Mouse (Mus musculus): Measurements from ENCODE around the gene Aacs. TPM values are rescaled to one million over a fixed set of nuclear protein-coding genes. Genes with fewer than 3 reads are reported as not detected.
A peak's percentile ranks its signal among the peaks of the same experiment; 100 is the strongest.

The Aacs gene
- polyA plus RNA-seq, 1 experiment from 2014 or later = 98.9 TPM

DNA sequence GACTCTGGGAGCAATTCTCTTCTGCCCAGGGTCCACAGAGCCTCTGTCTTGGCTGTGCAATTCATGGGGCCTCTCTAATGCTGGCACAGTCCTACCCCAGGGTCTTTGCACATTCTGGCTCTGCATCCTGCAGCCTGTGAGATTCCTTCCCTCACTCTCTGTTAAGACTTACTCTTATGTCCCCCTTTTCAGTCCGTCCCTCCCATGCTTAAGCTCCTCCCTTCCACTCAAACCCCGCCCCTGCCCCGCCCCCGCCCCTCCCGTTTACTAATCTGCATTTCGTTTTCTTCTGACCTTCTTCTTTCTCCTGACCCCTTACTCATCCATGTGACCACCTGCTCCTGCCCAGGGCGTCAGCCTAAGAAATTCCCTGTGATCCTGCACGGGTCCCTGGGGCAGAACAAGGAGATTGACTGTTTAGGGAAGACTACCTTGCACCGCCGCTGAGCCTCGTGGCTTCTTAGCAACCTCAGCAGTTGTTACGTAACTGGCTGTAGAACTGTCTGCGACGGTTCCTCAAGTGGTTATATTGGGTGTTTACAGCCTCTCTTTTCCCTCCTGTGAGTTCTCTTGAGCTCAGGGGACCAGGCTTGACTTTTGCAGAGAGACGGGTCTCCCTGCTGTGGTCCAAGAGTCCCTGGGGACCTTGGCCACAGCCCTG is 45.4 kb downstream of the Aacs start:
- no peak for ATAC-seq
- 27% methylated on average over 15 of the region's 15 CpGs for WGBS

DNA sequence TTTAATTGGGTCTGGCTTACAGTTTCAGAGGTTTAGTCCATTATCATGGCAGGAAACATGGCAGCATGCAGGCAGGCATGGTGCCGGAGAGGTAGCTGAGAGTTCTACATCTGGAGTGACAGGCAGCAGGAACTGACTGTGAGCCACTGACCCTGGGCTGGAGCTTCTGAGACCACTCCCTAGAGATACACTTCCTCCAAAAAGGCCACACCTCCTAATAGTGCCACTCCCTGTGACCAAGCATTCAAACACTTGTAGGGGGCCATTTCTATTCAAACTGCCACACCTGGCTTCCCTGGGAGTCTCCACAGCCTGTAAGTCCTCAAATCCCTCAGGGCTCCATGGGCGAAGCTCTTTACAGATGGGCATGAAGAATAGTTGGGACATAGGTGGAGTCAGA is 47.7 kb downstream of the Aacs start:
- Histone ChIP-seq H3K36me3 (ENCODE audit: control insufficient read depth, insufficient read depth) (no peaks in the 10 kb centered on the region), H3K4me1 (replicated peaks; ENCODE audit: control insufficient read depth, insufficient read depth, low read length) (no peaks in the 10 kb centered on the region), H3K4me2 (ENCODE audit: low read length) (no peak overlapping the region), H3K9ac (replicated peaks; ENCODE audit: low read depth, low read length) (no peak overlapping the region), H3K9me3 (ENCODE audit: control insufficient read depth, low read length) (peaks cover 3% of the 10 kb centered on the region), H3K27me3 (replicated peaks; ENCODE audit: control insufficient read depth, insufficient read depth, low read length) (no peaks in the 10 kb centered on the region), H3K4me3 (replicated peaks; ENCODE audit: low read length) (no peak overlapping the region), H3K27ac (ENCODE audit: low read length) (no peak overlapping the region)
- ATAC-seq = no peak
- 93% methylated on average over 2 of the region's 2 CpGs for WGBS

More for the DNA sequence above, 45.4 kb downstream of the Aacs start:
- H3K4me1 ChIP-seq (replicated peaks; ENCODE audit: control insufficient read depth, insufficient read depth, low read length) = no peaks in the 10 kb centered on the region
- H3K9me3 ChIP-seq (ENCODE audit: control insufficient read depth, low read length) = no peaks in the 10 kb centered on the region
- no peaks in the 10 kb centered on the region for H3K27me3 ChIP-seq (replicated peaks; ENCODE audit: control insufficient read depth, insufficient read depth, low read length)
- H3K36me3 ChIP-seq (ENCODE audit: control insufficient read depth, insufficient read depth) = peaks cover 4% of the 10 kb centered on the region; the same call in 1 of the 2 replicates
- no peak overlapping the region for H3K27ac ChIP-seq (ENCODE audit: low read length)
- H3K9ac ChIP-seq (replicated peaks; ENCODE audit: low read depth, low read length) = no peak overlapping the region
- H3K4me3 ChIP-seq (replicated peaks; ENCODE audit: low read length) = no peak overlapping the region
- H3K4me2 ChIP-seq (ENCODE audit: low read length) = no peak overlapping the region

DNA sequence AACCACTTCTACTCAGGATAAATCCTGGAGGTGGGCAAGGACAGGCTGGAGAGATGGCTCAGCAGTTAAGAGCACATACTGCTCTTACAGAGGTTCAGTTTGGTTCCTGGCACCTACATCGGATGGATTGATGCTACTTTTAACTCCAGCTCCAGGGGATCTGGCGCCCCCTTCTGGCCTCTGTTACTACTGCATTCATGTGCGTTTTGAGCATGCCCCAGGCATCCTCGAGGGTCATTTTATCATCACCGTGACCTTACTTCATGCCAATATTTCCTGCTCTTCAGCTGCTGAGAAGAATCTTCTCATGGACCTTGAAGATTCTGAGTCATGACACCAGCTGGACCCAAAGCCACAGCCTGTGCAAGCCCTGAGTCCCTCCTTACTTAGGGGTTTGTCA is 49.9 kb downstream of the Aacs start:
- no peaks in the 10 kb centered on the region for H3K4me1 ChIP-seq (replicated peaks; ENCODE audit: control insufficient read depth, insufficient read depth, low read length)
- H3K4me2 ChIP-seq (ENCODE audit: low read length) = no peak overlapping the region
- no peak overlapping the region for H3K9ac ChIP-seq (replicated peaks; ENCODE audit: low read depth, low read length)
- no peaks in the 10 kb centered on the region for H3K36me3 ChIP-seq (ENCODE audit: control insufficient read depth, insufficient read depth)
- no peak for ATAC-seq
- 0 out of 2 replicates have a peak, but pooled peaks cover 4% of the 10 kb centered on the region for H3K27me3 ChIP-seq (replicated peaks; ENCODE audit: control insufficient read depth, insufficient read depth, low read length)
- WGBS = 57% methylated on average over 5 of the region's 5 CpGs
- H3K4me3 ChIP-seq (replicated peaks; ENCODE audit: low read length) = no peak overlapping the region
- H3K9me3 ChIP-seq (ENCODE audit: control insufficient read depth, low read length) = peaks cover 3% of the 10 kb centered on the region
- H3K27ac ChIP-seq (ENCODE audit: low read length) = no peak overlapping the region

DNA sequence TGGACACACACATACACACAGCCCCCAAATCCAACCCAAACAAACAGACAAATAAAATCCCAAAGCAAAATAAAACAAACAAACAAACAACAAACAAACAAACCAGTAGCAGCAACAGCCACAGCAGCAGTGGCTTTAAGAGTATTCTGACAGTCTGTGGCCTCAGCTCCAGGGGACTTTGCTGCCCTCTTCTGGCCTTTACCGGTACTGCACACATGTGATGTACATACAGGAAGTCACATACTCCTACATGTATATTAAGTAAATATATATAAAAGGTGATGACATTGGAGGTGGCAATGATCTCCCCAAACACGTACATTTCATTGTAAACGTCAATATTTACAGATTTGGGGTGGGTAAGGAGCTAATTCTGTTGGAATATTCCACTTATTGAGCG is 50.9 kb downstream of the Aacs start:
- ATAC-seq = no peak
- no peak overlapping the region for H3K4me2 ChIP-seq (ENCODE audit: low read length)
- H3K4me3 ChIP-seq (replicated peaks; ENCODE audit: low read length) = no peak overlapping the region
- no peak overlapping the region for H3K27ac ChIP-seq (ENCODE audit: low read length)
- WGBS = 75% methylated on average over 4 of the region's 4 CpGs
- peaks cover under 1% of the 10 kb centered on the region for H3K4me1 ChIP-seq (replicated peaks; ENCODE audit: control insufficient read depth, insufficient read depth, low read length)
- no peaks in the 10 kb centered on the region for H3K36me3 ChIP-seq (ENCODE audit: control insufficient read depth, insufficient read depth)
- H3K27me3 ChIP-seq (replicated peaks; ENCODE audit: control insufficient read depth, insufficient read depth, low read length) = 0 out of 2 replicates have a peak, but pooled peaks cover 4% of the 10 kb centered on the region
- no peak overlapping the region for H3K9ac ChIP-seq (replicated peaks; ENCODE audit: low read depth, low read length)
- H3K9me3 ChIP-seq (ENCODE audit: control insufficient read depth, low read length) = peaks cover 3% of the 10 kb centered on the region

DNA sequence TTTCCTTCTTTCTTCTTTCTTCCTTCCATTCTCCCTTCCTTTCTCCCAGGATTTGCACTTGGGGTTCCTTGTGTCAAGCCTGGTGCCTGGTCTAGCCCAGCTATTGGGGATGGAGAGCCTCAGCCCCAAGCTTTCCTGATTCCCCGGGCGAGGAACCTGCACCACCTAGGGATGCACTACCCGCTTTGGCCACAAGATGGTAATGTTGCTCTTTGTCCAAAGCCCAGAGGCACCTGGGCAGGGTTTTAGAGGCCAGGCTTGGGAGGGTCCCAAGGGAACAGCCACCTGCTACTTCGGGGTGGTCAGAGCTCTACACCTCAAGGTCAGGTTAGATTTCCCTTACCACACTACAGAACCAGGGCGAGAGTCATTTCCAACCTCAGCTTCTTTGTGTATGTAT is 53.5 kb downstream of the Aacs start:
- 1% methylated on average over 5 of the region's 5 CpGs for WGBS
- ATAC-seq = no peak

DNA sequence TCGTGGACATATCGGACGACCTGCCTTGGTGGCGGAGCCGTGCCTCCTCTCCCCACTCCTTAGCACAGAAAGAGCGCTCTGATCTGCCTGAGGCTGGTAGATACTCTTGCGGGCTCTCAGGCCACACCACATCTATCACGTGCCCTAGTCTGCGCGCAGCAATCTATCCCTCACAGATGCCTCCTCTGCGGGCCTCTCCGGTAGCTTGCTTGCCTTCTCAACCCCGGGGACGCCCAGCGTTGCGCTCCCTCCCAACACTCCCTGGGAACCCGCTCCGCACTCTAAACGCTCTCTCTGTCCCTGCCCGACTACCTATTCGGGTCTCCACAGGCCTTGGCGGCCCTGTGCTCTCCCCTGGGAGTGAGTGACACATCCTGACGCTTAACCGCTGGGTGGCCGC is 56.0 kb downstream of the Aacs start, which contains the start of gene Tmem132b:
Tmem132b (plus strand) TSS at position 141 of the 400 bp plus-strand sequence.
- H3K9ac ChIP-seq (replicated peaks; ENCODE audit: low read depth, low read length) = peak within 1 kb of the TSS; percentile 77
- H3K4me2 ChIP-seq (ENCODE audit: low read length) = peak within 1 kb of the TSS; percentile 93
- no peaks in the 10 kb centered on the region for H3K36me3 ChIP-seq (ENCODE audit: control insufficient read depth, insufficient read depth)
- H3K4me3 ChIP-seq (replicated peaks; ENCODE audit: low read length) = peak within 1 kb of the TSS; percentile 65
- H3K4me1 ChIP-seq (replicated peaks; ENCODE audit: control insufficient read depth, insufficient read depth, low read length) = peaks cover 32% of the 10 kb centered on the region
- peak; percentile 37 for ATAC-seq
- WGBS = 6% methylated on average over 24 of the region's 25 CpGs
- H3K27ac ChIP-seq (ENCODE audit: low read length) = peak within 1 kb of the TSS; percentile 62
- H3K27me3 ChIP-seq (replicated peaks; ENCODE audit: control insufficient read depth, insufficient read depth, low read length) = peaks cover 4% of the 10 kb centered on the region; the same call in 1 of the 2 replicates
- H3K9me3 ChIP-seq (ENCODE audit: control insufficient read depth, low read length) = no peaks in the 10 kb centered on the region; the same call in 1 of the 2 replicates

More for the DNA sequence above, 53.5 kb downstream of the Aacs start:
- Histone ChIP-seq H3K27ac (ENCODE audit: low read length) (no peak overlapping the region), H3K9me3 (ENCODE audit: control insufficient read depth, low read length) (peaks cover 3% of the 10 kb centered on the region), H3K4me1 (replicated peaks; ENCODE audit: control insufficient read depth, insufficient read depth, low read length) (peaks cover 20% of the 10 kb centered on the region), H3K4me3 (replicated peaks; ENCODE audit: low read length) (no peak overlapping the region), H3K36me3 (ENCODE audit: control insufficient read depth, insufficient read depth) (no peaks in the 10 kb centered on the region), H3K27me3 (replicated peaks; ENCODE audit: control insufficient read depth, insufficient read depth, low read length) (peaks cover 4% of the 10 kb centered on the region; the same call in 1 of the 2 replicates), H3K9ac (replicated peaks; ENCODE audit: low read depth, low read length) (no peak overlapping the region), H3K4me2 (ENCODE audit: low read length) (no peak overlapping the region)

DNA sequence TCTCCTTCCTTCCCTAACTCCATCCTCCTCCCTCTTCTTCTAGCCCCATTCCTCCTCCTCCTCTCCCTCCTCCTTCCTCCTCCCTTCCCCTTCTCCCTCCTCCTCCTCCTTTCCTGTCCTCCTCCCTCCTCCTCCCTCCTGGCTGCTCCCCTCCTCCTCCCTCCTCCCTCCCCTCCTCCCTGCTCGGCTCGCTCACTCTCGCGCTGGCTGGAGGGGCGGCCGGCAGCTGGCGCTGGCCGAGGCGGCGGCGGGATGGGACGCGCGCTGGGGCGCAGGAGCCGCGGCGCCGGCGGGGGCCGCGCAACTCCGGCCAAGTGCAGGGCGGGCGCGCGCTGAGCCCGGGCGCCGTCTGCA is 56.6 kb downstream of the Aacs start:
- Histone ChIP-seq H3K27ac (ENCODE audit: low read length) (peak overlapping the region; percentile 62), H3K9me3 (ENCODE audit: control insufficient read depth, low read length) (no peaks in the 10 kb centered on the region), H3K9ac (replicated peaks; ENCODE audit: low read depth, low read length) (peak overlapping the region; percentile 77), H3K36me3 (ENCODE audit: control insufficient read depth, insufficient read depth) (no peaks in the 10 kb centered on the region), H3K4me2 (ENCODE audit: low read length) (peak overlapping the region; percentile 93), H3K4me3 (replicated peaks; ENCODE audit: low read length) (peak overlapping the region; percentile 65), H3K27me3 (replicated peaks; ENCODE audit: control insufficient read depth, insufficient read depth, low read length) (peaks cover 4% of the 10 kb centered on the region; the same call in 1 of the 2 replicates), H3K4me1 (replicated peaks; ENCODE audit: control insufficient read depth, insufficient read depth, low read length) (peaks cover 32% of the 10 kb centered on the region)
- peak; percentile 60 for ATAC-seq
- WGBS = under 1% methylated on average over 25 of the region's 30 CpGs

DNA sequence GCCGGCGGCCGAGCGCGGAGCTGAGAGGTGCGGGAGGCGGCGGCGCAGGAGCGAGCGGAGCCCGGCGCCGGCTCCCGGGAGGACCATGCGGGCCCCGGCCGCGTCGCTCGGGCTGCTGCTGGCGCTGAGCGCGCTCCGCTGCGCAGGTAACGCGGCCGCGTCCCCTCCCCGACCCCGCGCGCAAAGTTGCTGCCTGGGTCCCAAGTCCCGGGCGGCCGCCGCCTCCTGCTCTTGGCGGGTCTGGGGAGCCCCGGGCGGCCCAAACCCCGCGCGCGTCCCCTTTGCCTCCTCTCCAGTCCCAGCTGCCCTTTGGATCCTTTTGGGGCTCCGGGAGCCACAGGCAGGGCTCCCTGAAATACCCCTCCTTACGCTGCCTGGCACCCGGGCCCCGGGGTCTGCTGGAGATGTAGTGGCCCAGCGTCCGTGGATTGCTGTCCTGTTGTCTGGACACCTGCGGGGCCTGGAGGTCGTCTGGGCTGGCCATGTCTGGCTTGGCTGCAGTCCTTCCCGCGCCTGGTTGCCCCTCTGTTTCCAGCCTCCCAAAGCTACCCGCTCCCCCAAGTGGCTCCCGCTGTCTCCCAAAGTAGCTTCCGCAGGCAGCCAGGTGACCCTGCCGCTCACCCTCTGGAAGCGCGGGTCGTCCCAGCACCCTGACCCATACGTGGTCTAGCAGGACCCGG is 57.1 kb downstream of the Aacs start:
- peak; percentile 57; the same call in 1 of the 2 replicates for ATAC-seq
- H3K4me2 ChIP-seq (ENCODE audit: low read length) = peak overlapping the region; percentile 93
- H3K27ac ChIP-seq (ENCODE audit: low read length) = peak overlapping the region; percentile 62
- H3K27me3 ChIP-seq (replicated peaks; ENCODE audit: control insufficient read depth, insufficient read depth, low read length) = peaks cover 4% of the 10 kb centered on the region; the same call in 1 of the 2 replicates
- H3K4me3 ChIP-seq (replicated peaks; ENCODE audit: low read length) = peak overlapping the region; percentile 65
- H3K9ac ChIP-seq (replicated peaks; ENCODE audit: low read depth, low read length) = peak overlapping the region; percentile 77
- WGBS = under 1% methylated on average over 33 of the region's 64 CpGs
- peaks cover 32% of the 10 kb centered on the region for H3K4me1 ChIP-seq (replicated peaks; ENCODE audit: control insufficient read depth, insufficient read depth, low read length)
- H3K9me3 ChIP-seq (ENCODE audit: control insufficient read depth, low read length) = no peaks in the 10 kb centered on the region
- no peaks in the 10 kb centered on the region for H3K36me3 ChIP-seq (ENCODE audit: control insufficient read depth, insufficient read depth)

DNA sequence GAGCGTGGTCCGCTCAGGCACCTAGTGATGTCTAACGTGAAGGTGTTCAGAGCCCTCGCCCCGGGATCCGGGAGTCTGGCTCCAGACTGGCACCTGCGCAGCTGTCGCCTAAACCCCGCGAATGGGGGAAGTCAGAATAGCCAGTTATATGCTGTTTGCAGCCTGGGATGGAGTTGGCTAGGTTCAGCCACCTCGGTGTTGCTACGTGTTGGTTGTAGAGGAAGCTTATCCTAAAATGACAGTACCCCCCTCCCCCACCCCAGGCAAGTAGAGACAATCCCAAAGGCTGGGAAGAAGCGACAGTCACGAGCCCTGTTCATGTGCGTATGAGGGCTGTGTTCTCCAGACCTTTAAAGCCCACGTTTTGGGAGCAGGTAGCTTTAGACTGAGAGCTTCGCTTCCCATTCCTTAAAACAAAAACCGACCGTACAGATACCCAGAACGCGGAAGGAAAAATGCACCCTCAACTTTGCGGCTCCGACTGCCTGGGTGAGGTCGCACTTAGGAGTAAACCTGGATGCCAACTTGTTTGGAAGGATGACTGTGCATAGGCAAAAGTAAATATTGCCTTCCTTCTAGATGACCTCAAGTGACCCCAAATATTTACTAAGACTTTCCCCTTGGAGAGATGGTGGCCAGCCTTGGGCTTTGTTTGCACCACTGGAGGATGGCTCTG is 57.7 kb downstream of the Aacs start:
- peak overlapping the region; percentile 62; the same call in 1 of the 2 replicates for H3K27ac ChIP-seq (ENCODE audit: low read length)
- no peaks in the 10 kb centered on the region for H3K9me3 ChIP-seq (ENCODE audit: control insufficient read depth, low read length)
- H3K4me3 ChIP-seq (replicated peaks; ENCODE audit: low read length) = peak overlapping the region; percentile 65
- ATAC-seq = no peak
- no peaks in the 10 kb centered on the region for H3K36me3 ChIP-seq (ENCODE audit: control insufficient read depth, insufficient read depth)
- WGBS = 1% methylated on average over 24 of the region's 24 CpGs
- H3K4me2 ChIP-seq (ENCODE audit: low read length) = peak overlapping the region; percentile 93
- H3K9ac ChIP-seq (replicated peaks; ENCODE audit: low read depth, low read length) = peak overlapping the region; percentile 77
- peaks cover 4% of the 10 kb centered on the region; the same call in 1 of the 2 replicates for H3K27me3 ChIP-seq (replicated peaks; ENCODE audit: control insufficient read depth, insufficient read depth, low read length)
- peaks cover 32% of the 10 kb centered on the region for H3K4me1 ChIP-seq (replicated peaks; ENCODE audit: control insufficient read depth, insufficient read depth, low read length)

Measured in forebrain, embryonic 16.5 days (tissue).